Mouse (Mus musculus): Measurements from ENCODE around the gene Pde6d.

Pde6d gene

DNA sequence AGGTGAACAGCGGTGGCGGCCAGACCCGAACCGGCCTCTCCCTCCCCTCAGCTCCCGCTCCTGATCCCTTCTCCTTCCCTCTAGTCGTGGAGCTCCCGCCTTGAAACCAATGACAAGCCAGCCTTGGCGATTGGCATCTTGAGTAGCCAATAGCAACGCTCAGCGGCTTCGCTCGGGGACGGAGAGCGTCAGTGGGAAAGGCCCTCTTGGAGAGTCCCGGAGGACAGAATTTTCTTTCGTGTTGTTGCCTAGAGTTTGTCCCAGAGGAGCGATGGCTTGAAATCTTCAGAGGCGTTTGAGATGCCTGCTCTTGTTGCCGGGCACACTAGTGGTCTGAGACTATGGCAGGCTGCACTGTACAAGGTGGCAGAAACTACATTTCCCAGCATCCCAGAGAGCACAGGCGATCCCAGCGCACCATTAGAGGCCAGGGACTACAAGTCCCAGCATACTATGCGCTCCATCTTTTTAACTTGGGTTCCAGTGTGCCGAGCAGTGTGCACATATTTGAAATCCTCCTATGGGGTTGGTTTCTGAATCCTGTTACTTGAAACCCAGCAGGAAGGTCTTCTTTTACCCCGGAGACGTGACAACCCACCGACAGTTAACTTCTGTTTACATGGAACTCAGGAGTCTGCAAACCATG, at the start of gene Pde6d, which contains the start of gene Cops7b:
Pde6d (minus strand) TSS at position 179 of the 646 bp plus-strand sequence.
Cops7b (plus strand) TSS at position 454 of the 646 bp plus-strand sequence.
- DNase-seq (ENCODE audit: low read depth, low spot score) = peak; percentile 97

DNA sequence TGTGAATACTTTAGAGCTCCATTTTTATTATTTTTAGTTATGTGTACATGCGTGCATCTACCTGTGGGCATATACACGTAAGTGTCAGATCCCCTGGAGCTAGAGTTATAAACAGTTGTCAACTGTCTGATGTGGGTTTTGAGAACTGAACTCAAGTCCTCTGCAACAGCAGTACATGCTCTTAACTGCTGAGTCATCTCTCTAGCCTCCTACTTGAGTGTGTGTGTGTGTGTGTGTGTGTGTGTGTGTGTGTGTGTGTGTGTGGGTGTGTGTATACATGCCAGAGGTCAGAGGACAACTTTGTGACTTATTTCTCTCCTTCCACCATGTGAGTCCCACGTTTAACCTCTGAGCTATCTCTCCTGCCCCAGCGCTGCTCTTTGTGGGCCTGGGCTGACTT, 48.1 kb upstream of the Pde6d start:
- DNase-seq (ENCODE audit: low read depth, low spot score) = peak; percentile 29

DNA sequence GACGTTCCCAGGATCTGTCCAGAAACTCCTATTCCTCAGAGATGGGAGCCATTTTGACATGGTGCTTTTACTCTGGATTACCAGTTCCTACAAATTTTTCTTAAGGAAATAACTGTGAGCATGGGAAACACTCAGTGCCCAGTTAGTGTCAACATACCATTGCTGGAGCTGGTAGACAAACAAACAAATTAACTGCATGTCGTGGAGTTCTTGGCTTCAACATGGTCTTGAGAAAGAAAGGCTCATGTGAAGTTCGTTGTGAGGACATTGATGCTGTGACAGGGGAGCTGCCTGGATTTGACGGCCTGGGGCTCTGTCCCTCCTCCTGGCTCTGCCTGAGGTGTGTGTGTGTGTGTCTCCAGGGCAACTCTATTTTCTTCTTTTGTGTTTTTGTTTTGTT, 47.5 kb upstream of the Pde6d start:
- no peak for DNase-seq (ENCODE audit: low read depth, low spot score)

DNA sequence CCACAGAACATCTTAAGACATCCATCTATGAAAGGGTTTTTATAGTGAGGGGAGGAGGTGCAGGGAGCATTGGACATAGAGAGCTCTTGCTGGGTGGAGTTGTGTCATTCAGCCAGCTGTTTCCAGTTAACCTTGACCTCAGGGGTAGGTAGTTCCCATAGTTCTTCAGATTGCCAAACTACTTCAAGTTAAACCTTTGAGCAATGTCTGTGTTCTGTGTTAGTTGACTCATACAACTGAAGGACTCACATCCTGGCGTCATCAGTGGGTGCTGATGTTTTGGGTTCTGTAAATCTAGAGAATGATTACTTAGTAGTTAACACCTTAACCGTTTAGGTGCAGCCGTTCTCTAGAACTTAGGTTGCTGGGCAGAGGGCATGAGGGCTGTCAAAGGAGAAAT, 45.8 kb upstream of the Pde6d start:
- DNase-seq (ENCODE audit: low read depth, low spot score) = peak; percentile 92

DNA sequence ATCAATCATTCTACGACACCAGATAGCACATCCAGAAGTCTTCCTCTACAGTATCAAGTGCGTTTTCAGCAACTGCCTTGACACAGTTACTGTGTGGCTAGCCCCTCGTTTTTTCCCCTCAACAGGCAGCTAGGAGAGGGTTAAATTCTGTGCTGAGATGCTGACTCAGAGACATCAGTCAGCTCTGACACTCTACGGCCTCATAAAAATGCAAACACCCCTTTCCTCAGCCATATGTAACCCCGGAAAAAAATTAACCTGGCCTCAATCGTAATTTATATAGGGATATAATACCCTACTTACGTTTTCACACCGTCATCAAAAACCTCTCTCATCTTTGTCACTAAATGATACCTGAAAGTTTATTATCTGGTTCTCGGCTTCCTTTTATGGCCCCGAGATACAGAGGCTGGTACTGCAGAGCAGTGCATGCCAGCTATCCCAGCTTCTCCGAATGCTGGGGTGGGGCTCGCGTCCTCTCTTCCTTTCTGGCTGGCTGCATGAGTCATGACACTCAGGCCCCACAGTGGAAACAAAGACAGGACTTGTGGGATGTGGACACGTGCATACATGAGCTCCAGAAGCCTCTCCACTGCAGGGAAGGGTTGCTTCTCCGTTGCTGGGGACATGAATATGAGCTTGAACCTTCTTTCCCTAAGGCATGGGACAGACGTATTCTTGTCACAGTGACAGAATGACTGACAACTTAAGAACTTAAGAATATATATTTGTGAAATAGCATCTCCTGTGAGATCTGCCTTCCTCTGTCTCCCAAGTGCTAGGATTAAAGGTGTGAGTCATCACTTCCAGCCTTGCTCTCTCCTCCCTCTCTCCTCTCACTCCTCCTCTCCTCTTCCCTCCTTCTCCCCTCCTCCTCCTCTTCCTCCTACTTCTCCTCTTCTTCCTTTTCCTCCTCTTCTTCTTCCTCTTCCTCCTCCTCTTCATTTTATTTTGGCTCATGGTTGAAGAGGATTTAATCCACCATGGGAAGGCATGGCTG, 40.9 kb upstream of the Pde6d start:
- peak; percentile 96 for DNase-seq (ENCODE audit: low read depth, low spot score)

DNA sequence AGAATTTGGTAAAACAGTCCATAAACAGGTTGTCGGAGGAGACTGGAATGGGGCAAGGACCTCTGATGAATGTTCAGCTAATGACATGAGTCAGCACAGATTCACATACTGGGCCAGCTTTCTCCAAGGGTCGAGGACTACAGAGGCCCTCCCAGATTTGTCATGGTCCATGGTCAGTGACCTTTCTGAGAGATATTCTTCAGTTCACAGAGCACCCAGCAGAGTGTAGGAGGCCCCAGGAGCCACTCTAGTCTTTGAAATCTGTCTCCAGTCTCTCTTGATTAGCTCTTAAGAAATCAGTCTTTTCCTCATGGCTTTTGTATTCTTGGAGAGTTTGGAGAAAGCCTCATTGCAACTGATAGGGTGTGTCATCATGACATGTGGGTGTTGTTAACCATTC, 39.9 kb upstream of the Pde6d start:
- peak; percentile 76 for DNase-seq (ENCODE audit: low read depth, low spot score)

DNA sequence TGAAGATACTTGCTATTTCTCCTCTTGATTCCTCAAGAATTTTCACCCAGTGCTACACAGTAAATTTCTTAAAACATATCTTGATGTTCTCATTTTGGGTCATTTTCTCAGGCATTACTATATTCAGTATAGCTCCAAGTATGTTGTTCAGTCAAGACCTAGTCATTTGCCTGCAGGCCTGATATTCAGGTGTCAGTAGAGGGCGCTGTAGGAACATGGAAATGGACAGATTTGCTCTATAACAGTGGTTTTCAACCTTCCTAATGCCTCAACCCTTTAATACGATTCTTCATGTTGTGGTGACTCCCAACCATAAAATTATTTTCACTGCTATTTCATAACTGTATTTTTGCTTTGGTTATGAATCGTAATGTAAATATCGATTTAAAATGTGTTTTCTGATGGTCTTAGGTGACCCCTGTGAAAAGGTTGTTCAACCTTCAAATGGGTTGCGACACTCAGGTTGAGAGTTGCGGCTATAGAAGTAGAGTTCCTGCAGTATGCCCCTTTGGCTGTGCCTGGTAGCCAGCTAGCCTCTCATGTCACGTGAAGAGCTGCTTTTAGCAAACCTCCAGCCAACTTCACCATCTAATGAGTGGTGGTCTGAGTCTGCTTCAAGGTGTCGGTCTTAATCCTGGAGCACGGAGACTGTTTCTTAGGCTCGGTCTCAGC, 36.2 kb upstream of the Pde6d start:
- peak; percentile 94 for DNase-seq (ENCODE audit: low read depth, low spot score)

DNA sequence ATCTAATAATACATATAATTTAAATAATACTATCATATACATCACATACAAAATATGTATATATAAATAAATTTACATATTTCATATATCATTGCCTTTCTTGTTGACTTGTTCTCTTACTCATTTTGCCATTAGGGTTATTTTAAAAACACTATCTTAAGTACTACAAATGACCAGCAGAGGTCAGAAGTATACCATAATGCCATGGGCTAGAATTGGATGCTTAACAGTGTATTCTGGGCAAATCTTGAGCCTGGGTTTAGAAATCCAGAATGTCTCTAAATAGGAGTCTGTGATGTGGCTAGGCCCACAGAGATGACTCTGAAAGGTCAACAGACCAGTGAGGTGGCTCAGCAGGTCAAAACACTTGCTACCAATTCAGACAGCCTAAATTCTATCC, 31.8 kb upstream of the Pde6d start:
- DNase-seq (ENCODE audit: low read depth, low spot score) = peak; percentile 75

DNA sequence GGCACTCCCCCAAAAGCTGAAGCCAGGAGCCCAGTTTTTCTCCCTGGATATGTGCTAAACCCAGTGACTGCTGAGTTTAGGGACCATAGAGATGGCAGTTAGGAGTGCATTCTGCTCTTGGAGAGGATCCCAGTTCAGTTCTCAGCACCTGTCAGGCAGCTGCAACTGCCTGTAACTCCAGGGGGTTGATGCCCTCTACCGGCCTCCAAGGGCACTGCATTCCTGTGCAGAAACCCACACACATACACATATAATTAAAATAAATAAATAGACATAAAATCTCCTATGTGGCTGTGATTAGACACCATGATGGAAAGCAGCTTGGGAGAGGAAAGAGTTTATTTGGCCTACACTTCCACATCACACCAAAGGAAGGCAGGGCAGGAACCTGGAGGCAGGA, 29.7 kb upstream of the Pde6d start:
- DNase-seq (ENCODE audit: low read depth, low spot score) = no peak

DNA sequence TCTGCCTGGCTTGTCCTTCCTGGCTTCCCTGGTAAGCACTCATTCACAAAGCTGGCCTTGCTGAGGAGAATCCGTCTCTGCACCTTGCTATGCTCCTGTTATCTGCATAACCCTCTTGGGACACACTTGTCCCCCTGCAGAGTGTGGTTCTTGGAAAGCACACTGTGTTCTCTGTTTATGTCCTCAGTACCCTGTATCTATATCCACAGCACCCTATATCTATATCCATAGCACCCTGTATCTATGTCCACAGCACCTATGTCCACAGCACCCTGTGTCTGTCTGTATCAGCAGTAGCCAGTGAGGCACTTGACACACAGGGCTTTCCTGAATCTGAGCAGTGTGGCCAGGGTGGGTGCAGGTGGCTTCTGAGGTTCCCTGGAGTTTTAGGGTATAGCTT, 28.5 kb upstream of the Pde6d start:
- DNase-seq (ENCODE audit: low read depth, low spot score) = no peak

DNA sequence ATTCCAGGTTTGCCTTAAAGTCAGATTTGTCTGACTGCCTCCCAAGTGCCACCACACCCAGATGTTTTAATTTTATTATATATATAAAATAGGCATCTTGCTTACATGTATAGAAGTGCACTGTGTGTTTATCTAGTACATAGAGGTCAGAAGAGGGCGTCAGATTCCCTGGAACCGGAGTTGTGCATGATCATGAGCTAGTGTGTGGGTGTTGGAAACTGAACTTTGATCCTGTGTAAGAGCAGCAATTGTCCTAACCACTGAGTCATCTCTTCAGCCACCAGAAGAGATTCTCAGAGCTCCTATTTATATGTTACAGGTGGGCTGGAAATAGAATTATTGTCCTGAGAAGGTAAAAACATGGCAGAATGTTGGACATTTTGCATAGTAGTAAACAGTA, 17.7 kb upstream of the Pde6d start:
- DNase-seq (ENCODE audit: low read depth, low spot score) = no peak

DNA sequence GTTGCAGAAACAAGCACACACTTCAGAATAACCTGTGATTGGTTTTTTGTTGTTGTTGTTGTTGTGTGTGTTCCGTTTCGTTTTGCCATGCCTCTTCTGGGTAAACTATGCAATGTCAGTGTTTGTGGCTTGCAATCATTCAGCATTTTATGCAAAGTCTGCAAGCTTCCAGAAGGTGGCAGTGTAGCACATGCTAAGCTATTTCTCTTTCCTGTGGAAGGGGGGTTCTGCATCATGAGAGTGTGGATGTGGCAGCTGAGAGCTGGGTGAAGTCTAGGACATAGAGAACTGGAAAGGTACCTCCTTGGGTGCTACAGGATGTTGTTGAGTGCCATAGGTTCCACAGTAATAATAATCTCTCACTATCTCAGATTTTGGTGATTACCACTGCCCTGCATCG, 16.1 kb upstream of the Pde6d start:
- peak; percentile 70 for DNase-seq (ENCODE audit: low read depth, low spot score)

DNA sequence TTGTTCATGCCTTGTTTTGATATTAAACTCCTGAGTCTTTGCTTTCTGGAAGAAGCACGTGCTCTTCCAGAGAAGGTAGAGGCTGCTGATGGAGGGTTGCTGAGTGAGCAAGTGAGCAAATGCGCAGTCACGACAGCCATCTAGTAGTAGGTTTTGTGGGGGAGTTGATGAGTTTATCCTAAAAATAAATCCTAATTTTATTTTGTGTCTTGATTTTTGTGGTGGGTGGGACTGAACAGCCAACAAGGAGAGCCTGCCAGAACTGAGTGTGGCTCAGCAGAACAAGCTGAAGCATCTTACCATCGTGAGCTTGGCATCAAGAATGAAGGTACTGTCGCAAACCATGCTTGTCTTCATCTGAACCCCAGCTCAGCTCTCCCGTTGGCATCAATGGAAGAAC, 14.1 kb upstream of the Pde6d start:
- no peak for DNase-seq (ENCODE audit: low read depth, low spot score)

DNA sequence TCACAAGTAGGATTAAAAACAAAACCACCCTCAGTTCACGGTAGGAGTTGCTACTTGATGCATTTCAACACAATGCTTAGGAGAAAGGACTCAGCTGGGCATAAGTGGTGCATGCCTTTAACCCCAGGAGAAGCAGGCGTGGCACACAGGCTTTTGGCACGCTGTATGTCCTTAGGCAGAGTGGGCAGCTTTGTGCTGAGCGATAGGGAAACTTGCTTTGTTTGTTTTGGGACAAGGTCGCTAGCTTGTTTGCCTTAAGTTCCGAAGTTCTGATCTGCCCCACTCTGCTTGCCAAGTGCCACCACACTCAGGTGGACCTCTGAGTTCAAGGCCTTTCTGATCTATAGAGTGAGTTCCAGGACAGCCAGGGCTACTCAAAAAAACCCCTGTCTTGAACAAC, 12.9 kb upstream of the Pde6d start:
- DNase-seq (ENCODE audit: low read depth, low spot score) = no peak

DNA sequence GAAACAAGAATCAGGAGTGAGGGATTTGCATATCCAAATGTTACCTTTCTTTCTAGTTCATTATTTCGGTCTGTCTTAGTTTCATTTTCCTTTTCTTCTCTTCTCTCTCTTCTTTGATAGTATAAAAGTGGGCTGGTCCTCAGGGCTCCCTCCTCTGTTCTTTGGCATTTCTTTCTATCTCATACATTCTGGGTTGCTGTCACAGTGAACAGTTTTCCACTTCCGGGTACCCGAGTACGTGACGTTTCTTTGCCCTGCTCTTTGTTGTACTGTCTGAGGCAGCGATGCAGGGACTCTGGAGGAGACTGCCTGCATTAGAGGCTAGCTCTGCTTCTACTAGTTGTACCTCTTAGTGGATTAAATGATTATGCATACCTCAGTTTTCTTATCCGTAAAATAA, 12.1 kb upstream of the Pde6d start:
- no peak for DNase-seq (ENCODE audit: low read depth, low spot score)

DNA sequence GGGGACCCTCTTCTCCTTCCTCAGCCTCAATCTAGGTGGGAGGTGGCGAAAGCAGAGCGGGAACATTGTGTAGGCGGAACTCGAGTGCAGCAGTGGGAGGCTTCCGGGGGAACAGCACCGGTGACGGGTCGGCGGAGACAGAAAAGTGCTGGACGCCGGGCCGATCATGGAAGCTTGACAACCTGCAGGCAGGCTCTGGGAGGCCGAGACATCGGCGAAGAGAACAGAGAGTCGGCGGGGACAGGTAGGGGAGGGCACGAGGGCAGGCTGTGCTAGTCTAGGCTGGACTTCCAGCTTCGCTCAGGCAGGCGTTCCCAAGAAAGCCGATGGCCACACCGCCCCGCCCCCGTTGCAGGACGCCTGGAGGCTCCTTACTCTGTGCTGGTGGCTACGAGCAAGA, 4.6 kb upstream of the Pde6d start:
- DNase-seq (ENCODE audit: low read depth, low spot score) = peak; percentile 79

DNA sequence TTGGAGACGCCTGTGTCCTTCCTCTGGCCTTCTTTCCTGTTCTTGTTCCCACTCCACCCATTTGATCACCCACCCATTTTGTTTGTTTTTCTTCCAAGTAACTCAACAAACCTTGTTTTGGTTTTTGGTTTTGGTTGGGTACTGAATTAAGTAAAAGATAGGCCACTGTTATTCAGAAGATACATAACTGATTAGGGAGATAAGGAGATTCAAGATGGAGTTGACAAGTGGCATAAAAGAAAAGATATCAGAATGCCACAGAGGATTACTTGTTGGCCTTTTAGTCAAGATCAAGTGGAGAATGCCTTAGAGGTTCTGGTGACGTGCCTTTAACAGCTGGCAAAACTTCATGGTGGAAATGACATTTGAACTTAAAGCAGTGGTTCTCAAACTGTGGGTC, 1.3 kb upstream of the Pde6d start:
- DNase-seq (ENCODE audit: low read depth, low spot score) = no peak

DNA sequence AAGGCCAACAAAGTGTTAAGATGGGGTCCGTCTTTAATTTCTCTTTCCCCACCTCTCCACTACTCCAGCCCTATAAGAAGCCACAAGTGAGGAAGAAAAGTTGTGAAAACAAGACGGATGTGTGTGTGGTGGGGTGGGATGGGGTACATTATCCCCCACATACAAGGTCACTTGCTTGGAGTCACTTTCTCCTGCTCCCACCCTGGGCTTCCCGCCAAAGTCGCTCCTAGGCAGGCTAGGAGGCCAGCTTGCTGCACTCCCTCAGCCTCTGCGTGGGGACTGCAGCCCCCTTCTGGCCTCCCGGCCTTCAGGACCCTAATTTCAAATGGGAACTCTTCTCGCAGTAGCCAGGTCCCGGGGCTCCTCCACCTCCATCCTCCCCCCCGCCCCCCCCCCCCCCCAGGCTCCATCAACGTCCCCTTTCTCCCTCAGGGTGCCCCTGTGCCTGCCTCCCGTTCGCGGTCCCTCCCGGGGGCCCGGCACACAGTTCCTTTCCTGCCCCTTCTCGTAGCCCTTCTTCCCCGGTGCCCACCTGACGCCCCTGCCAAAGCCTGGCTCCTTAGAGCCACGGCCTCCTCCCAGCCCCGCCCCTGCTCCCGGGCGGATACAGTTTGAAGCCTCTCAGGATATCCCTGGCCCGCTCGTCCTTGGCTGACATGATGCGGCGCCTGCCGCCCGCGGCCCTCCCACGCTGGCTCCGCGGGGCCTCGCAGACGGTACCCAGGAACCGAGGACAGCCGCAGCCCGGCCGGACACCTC, 558 bp downstream of the Pde6d start:
- no peak for DNase-seq (ENCODE audit: low read depth, low spot score)

DNA sequence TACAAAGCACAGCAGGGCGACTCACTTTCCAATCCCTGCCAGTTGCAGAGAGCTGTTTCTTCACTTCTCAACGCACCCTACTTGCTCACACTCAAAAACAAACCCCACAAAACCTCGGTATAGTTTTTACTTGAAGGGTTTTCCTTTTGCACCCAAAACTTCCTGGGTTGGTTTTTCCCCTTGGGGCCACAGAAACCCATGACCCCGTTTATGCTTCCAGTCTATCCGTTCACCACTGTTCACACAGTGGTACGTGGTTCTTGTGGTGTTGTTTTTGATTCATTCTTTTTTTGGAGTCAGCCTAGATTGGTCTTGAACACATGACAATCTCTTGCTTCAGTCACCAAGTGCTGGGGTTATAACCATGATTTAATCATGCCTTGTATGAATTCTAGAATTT, 2.0 kb downstream of the Pde6d start:
- no peak for DNase-seq (ENCODE audit: low read depth, low spot score)

DNA sequence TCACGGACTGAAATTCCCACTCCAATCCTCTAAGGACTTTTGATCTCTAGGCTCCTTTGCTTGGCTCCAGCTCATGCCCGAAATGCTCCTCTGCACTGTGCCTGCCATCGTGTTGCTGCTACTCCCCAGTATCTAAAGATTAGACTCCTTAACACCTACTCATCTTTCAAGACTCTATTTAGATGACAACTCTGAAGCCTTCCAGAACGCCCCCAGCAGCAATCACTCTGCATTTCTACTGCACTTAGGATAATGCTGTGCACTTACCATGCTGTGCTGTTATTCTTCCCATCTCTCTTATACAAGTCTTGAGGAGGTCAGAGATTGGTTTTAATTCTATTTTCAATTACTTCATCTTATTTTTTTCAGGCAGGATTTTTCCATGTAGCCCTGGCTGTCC, 10.5 kb downstream of the Pde6d start:
- no peak for DNase-seq (ENCODE audit: low read depth, low spot score)

DNA sequence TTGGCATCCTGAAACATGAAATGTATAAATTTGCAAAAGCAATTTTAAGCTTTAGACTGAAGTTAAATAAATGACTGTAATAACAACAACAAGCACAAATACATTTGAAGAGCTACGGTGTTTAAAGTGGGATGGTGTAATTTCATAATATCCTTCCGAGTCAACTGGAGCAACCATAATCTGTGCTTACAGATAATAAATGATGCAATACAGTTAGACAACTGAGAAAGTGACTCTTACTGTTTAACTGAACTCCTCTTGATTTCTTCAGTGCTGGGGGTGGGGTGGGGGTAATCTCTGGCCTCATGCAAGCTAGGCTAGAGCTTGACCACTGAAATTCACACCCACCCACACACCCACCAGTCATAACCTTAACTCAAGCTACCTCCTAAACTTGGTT, 11.0 kb downstream of the Pde6d start:
- DNase-seq (ENCODE audit: low read depth, low spot score) = no peak
